Mouse (Mus musculus): ENCODE results near the gene Pfkfb4. TPM values are rescaled to one million over a fixed set of nuclear protein-coding genes. Genes with fewer than 3 reads are reported as not detected.

Pfkfb4 gene
- total RNA-seq, 2 experiments from 2014 or later, result 1.9 to 3.2 TPM

- intact Hi-C loops (cut with DNase I), result loop anchor here (5.0 kb wide), 1 partner anchor 55 kb away; the partner anchor contains the start of gene Uqcrc1
- DNase-seq, result no peak
Observed at GRCm38 (mm10) chr9:108992085-108992469, 499 bp downstream of the Pfkfb4 start.

DNA sequence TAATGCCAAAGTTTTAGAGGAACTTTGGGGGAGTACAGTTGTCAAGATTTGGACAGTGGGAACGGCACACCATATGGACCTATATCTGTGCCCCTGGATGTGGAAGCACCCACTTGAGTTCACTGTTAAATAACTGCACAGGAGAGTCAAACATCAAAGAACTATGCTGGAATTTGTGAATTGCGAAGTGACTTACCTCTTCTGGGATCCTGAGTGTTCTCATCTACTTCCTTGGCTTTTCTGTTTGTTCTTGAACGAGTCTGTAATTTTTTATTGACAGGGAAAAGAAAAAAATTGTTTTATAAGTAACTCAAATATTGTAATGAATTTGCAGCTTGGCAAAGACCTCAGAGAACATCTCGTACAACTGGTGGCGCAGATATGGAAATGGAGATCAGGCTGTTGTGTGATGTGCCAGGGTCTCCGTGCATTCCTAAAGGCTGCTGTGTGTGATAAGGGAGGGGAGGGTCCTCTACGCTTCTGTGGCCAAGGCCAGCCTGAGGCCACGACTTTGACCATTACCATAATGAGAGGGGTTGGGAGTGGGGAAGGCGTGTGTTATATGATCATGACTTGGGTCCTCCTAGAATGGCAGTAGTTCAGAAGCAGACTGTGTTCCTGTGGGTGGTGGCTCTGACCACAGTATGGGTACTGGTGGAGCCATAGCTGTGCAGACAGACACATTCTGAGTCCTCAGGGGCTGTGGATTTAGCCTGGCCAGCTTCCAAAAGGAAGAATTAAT lies 1.2 kb downstream of the Pfkfb4 start:
- no peak for DNase-seq
- intact Hi-C loops (cut with DNase I), result loop anchor here (5.0 kb wide), 1 partner anchor 55 kb away; the partner anchor contains the start of gene Uqcrc1

DNA sequence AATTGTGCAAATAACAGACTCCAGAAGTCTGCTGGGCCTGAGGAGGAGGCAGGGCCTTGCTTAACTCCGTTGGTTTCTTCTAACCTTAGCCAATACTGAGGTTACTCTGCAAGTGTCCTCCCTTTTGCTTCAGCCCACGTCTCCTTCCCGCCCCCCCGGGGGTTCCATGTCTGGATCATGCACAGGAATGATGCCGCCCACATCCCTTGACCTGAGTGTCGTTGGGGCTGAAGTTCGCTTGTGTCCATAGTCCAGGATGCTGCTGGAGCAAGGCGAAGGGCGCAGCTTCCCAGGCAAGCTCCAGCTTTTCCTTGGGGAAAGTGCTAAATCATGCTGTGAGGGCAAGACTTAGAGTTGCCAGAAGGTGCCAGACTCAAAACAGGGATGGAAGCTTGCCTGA lies 4.8 kb downstream of the Pfkfb4 start:
- no peak for DNase-seq
- intact Hi-C loops (cut with DNase I), result no loop called here

GRCm38 (mm10) chr9:108998287-108999166 lies 6.9 kb downstream of the Pfkfb4 start:
- DNase-seq, result no peak

DNA sequence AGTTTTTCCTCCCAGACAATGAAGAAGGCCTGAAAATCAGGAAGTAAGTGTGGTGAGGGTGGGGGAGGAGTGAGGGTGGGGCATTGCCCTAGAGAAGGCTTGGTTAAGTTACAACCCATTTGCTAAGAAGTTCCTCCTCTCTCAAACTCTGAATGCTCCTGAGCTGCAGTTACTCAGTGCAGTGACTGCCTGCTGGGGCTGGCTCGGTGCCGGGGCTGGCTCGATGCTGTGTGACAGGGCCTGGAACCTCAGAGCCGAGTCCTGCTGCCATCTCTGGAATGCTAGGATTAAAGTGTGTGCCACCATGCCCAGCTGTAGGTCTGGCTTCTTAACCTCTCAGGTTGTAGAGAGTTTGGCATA lies 7.6 kb downstream of the Pfkfb4 start:
- DNase-seq, result no peak
- intact Hi-C loops (cut with DNase I), result no loop called here

More at GRCm38 (mm10) chr9:108998287-108999166, 6.9 kb downstream of the Pfkfb4 start:
- intact Hi-C loops (cut with DNase I), result no loop called here

DNA sequence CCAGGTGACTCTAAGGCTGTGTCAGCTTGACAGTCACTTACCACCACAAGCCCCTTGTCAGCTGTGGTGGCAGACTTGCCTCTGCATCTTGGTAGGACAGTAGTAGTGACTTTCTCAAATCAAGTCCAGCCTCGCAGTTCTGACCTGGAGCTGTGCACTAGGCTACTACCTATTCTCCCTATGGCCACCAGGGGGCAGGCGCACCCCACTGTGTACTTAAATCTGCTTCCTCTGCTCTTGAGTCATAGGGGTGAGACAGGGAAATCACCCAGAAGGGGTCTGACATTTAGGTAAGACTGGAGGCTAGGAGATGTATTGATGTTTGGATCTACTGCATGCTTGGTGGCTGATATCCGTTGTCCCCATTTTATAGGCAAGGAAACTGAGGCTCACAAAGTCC lies 9.1 kb downstream of the Pfkfb4 start:
- peak; percentile 66 to 76 for DNase-seq
- intact Hi-C loops (cut with DNase I), result loop anchor here (1.0 to 10.0 kb wide), 3 partner anchors 59 to 864 kb away; partner anchors contain the start of gene Trex1

DNA sequence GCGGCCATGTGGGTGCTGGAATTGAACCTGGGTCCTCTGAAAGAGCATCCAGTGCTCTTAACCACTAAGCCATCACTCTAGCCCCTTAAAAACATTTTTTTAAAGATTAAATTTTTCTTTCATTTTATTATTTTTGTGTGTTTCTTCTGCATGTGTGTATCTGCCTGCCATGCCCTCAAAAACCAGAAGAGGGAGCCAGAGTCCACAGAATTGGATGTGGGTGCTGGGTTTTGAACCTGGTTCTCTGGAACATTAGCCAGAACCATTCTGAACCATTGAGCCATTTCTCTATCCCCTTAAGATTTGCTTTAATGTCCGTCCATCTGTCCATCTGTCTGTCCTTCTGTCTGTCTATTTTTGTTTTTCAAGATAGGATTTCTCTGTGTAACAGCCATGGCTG lies 11.6 kb downstream of the Pfkfb4 start:
- intact Hi-C loops (cut with DNase I), result loop anchor here (1.0 to 10.0 kb wide), 4 partner anchors 57 to 862 kb away; no protein-coding TSS in a partner anchor
- peak; percentile 56 to 64 for DNase-seq

GRCm38 (mm10) chr9:109007025-109007780 lies 15.6 kb downstream of the Pfkfb4 start:
- intact Hi-C loops (cut with DNase I), result loop anchor here (10.0 kb wide), 2 partner anchors 598 to 858 kb away; no protein-coding TSS in a partner anchor
- DNase-seq, result no peak

DNA sequence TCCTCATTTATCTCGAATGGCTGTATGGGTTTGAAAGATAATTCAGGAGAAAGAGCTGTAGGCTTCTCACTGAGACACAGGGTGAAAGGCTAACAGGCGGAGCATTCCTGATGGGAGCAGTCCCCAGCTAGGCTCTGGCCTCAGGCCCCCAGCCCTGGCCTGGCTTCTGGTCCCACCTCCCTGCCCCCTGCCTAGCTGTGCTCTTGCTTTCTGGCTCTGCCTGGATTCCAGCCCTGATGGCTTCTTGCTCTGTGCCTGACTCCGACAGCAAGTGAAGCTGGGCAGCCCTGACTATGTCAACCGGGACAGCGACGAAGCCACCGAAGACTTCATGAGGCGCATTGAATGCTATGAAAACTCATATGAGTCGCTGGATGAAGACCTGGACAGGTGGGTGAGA lies 16.5 kb downstream of the Pfkfb4 start:
- intact Hi-C loops (cut with DNase I), result loop anchor here (10.0 kb wide), 2 partner anchors 597 to 857 kb away; no protein-coding TSS in a partner anchor
- no peak for DNase-seq

DNA sequence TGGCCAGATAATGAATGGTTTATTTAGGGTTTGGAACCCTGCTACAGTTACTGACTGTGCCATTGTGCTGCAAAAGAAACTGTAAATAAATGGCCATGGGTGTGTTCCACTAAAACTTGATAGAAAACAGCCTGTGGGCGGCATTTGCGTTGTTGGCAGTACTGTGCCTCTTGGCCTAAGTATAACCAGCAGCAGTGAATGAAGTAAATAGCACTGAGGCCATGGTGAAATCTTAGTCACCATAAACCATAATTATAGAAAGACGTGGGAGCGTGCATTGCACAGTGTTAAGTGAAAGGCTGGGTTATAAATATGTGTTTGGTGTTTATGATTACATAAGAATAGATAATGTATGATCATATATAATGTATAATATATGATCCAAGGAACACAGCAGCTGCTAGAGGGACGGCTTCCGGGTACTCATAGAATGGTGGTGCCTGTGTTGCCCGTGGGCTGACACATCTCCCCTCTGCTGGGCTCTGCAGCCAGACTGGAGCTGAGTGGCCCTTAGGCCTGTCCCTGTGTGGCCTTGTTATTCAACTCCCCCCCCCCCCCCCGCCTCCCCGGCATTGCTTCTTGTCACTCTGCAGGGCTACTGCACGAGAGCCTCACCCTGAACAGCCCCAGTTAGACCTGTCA lies 17.5 kb downstream of the Pfkfb4 start:
- intact Hi-C loops (cut with DNase I), result loop anchor here (10.0 kb wide), 2 partner anchors 596 to 856 kb away; no protein-coding TSS in a partner anchor

GRCm38 (mm10) chr9:109009636-109010315 lies 18.2 kb downstream of the Pfkfb4 start:
- peak; percentile 54 to 56 for DNase-seq
- intact Hi-C loops (cut with DNase I), result loop anchor here (10.0 kb wide), 2 partner anchors 595 to 855 kb away; no protein-coding TSS in a partner anchor

More for the DNA sequence above, 17.5 kb downstream of the Pfkfb4 start:
- DNase-seq, result no peak

DNA sequence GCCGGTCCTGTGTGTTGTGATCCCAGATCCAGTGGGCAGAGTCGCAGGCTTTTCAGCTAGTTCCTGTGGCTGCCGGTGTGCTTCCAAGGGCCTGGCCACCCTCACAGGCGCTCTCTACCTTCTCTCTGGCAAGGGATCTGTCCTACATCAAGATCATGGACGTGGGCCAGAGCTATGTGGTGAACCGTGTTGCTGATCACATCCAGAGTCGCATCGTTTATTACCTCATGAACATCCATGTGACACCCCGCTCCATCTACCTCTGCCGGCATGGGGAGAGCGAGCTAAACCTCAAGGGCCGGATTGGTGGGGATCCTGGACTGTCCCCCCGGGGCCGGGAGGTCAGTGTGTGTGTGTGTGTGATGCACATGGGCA lies 18.7 kb downstream of the Pfkfb4 start:
- DNase-seq, result no peak
- intact Hi-C loops (cut with DNase I), result no loop called here

DNA sequence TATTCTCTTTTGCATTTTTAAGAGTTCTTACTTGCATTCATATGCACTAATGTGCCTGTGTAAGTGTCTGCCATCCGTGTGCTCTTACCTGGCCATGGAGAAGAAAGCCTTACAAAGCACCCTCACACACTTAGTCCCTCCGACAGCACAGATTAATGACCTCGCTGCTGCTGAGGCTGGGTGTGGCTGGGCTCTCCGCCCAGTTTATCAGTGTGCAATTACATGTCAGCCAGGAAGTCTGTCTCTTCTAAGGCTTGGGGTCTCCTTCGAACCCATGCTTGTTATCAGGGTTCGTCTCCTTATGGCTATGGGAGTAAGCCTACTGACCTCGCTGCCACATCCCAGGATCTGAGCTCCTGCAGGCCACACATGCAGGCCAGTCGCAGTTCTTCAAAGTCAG lies 23.8 kb downstream of the Pfkfb4 start:
- DNase-seq, result no peak
- intact Hi-C loops (cut with DNase I), result no loop called here

DNA sequence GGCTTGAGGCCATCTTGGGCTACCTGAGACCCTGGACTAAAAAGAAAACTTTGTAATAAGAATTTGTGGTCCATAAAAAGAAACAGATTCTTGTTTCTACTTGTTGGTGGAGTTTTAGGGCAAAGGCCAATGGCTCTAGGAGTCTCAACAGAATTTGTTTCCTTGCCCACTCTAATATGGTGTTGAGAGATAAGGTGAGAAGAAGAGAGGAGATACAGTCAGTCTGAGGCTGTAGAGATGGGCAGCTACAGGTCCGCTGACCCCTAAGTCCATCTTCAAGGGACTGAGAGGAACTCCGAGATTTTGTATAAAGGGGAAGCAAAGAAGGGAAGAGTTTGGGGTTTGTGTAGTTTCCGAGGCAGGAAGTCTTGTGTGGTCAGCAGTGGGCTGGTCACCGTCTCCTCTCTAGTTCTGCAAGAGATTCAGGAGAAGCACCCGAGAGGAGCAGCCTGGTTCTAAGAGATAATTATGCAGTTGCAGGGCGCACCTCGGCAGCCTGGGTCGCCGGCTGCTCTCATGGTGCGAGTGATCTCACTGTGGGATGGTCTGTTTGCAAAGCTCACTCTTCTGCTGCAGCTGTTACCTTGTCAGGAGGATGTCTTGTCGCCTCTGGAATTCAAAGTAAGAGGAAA lies 25.5 kb downstream of the Pfkfb4 start:
- DNase-seq, result no peak
- intact Hi-C loops (cut with DNase I), result no loop called here

DNA sequence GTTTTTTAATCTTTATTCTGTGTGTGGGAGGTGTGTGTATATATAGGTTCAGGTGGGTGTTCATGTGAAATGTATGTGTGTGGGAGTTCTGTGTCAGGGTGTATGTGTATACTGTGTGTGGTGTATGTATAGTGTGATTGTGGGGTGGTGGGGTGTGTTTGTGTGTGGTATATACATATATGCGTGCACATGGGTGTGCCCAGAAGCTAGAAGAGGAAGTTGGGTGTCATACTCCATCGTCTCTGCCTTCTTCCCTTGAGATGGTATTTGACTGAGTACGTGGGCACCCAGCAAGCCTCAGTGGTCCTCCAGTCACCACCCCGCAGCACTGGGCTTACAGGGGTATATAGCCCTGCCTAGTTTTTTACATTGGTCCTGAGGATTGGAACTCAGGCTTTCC lies 29.9 kb downstream of the Pfkfb4 start:
- peak in 1 of 2 experiments; percentile 1 for DNase-seq
- intact Hi-C loops (cut with DNase I), result no loop called here

GRCm38 (mm10) chr9:109022866-109023685 lies 31.5 kb downstream of the Pfkfb4 start:
- peak in 1 of 2 experiments; percentile 1 for DNase-seq
- intact Hi-C loops (cut with DNase I), result no loop called here

GRCm38 (mm10) chr9:109027521-109027920 lies 35.9 kb downstream of the Pfkfb4 start:
- peak; percentile 35 to 62 for DNase-seq
- intact Hi-C loops (cut with DNase I), result no loop called here

DNA sequence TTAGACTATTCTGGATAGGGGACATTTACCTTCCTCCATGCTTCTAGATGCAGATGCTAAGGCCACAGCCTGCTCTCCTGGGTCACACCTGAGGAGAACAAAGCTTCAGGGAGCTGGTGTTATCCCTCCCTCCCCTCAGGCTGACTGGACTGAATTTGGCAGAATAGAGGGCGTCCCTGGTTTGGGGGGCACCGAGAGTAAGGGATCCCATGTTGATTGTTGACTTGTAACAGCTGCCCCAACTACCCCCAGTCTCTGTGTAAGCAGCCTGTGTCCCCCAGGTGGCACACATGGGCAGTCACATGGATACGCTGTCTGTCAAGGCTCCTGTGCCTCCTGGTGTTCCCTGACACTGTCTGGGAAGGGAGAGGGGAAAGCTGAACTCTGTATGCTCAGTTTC lies 36.8 kb downstream of the Pfkfb4 start:
- intact Hi-C loops (cut with DNase I), result no loop called here
- DNase-seq, result peak in 1 of 2 experiments; percentile 1

Measured in heart, postnatal 14 days (tissue).